In genomic region chr17:78366070-78366469, GRCm38 (mm10) we compare ENCODE assay signal across 31 mouse cellular contexts. TPM values are rescaled to one million over a fixed set of nuclear protein-coding genes. Genes with fewer than 3 reads are reported as not detected.
A peak's percentile ranks its signal among the peaks of the same experiment; 100 is the strongest.
DNase-seq lines count a peak whose midpoint lies in the region; ATAC-seq and TF ChIP-seq lines count a peak whose summit lies in the region.
"Had no signal": no experiment of that assay in that cellular context is flagged by ENCODE, and none has a peak within 500 bp of the region (broad histone marks: within the 10 kb centered on the region; RNA-seq: fewer than 3 reads in every experiment).

No protein-coding gene starts in this region.

- DNase-seq in heart, adult 11 months, result peak; percentile 90
- no peak for DNase-seq in heart, postnatal 4 days
- DNase-seq in left cerebral cortex, adult 2 months (ENCODE audit: extremely low spot score in 1 of 2, low spot score in 2 of 2), result no peak
- DNase-seq in thymus, adult 2 months, result no peak
- DNase-seq: adrenal gland, adult 2 months; adrenal gland, postnatal 14 days; B cell, adult 2 months; cerebellum, adult 11-12 months; cerebellum, adult 8-10 months; cerebellum, postnatal 10 days; cerebellum, postnatal 36 days; gastrocnemius, adult 2 months; gastrocnemius, postnatal 14 days; heart, postnatal 14 days had no signal

- TF ChIP-seq CTCF in left cerebral cortex, adult 2 months (IDR thresholded peaks at IDR 0.05), result no peak
- TF ChIP-seq CTCF in thymus, adult 2 months (IDR thresholded peaks at IDR 0.05; ENCODE audit: borderline replicate concordance, control insufficient read depth, extremely low read depth, insufficient read depth, low read length, poor library complexity), result no peak

- H3K27me3 ChIP-seq in kidney, embryonic 14.5 days (ENCODE audit: control insufficient read depth, insufficient read depth, low read length), result no peaks in the 10 kb centered on the region; the same call in 1 of the 2 replicates
- H3K27me3 ChIP-seq in thymus, adult 2 months (ENCODE audit: control insufficient read depth, insufficient read depth, low read length), result no peaks in the 10 kb centered on the region
- H3K27me3 ChIP-seq: CH12.LX; embryonic facial prominence, embryonic 12.5 days; embryonic facial prominence, embryonic 15.5 days; heart, embryonic 13.5 days; hindbrain, embryonic 13.5 days; intestine, embryonic 15.5 days; Patski had no signal

- peaks cover 12% of the 10 kb centered on the region; the same call in 1 of the 2 replicates for H3K36me3 ChIP-seq in kidney, embryonic 14.5 days (ENCODE audit: control insufficient read depth, insufficient read depth, low read length)
- no peaks in the 10 kb centered on the region for H3K36me3 ChIP-seq in thymus, adult 2 months (ENCODE audit: control insufficient read depth, insufficient read depth, low read length)
- H3K36me3 ChIP-seq: intestine, embryonic 15.5 days had no signal

- H3K4me3 ChIP-seq in brown adipose tissue, adult 24 weeks (ENCODE audit: insufficient read depth, low read depth, low read length), result no peak overlapping the region
- no peak overlapping the region for H3K4me3 ChIP-seq in kidney, embryonic 14.5 days (ENCODE audit: low read length)
- no peak overlapping the region for H3K4me3 ChIP-seq in left cerebral cortex, adult 2 months
- H3K4me3 ChIP-seq in thymus, adult 2 months (ENCODE audit: control insufficient read depth, insufficient read depth, low read length), result no peak overlapping the region
- H3K4me3 ChIP-seq: embryonic facial prominence, embryonic 12.5 days; embryonic facial prominence, embryonic 15.5 days; forebrain, embryonic 13.5 days; gastrocnemius, adult 2 months; heart, adult 2 months; heart, embryonic 10.5 days; heart, embryonic 13.5 days; hindbrain, embryonic 10.5 days; hindbrain, embryonic 13.5 days; intestine, embryonic 15.5 days had no signal

- H3K4me2 ChIP-seq in kidney, embryonic 14.5 days (replicated peaks; ENCODE audit: low read depth, low read length), result no peak overlapping the region
- H3K4me2 ChIP-seq: embryonic facial prominence, embryonic 12.5 days; embryonic facial prominence, embryonic 15.5 days; forebrain, embryonic 13.5 days; heart, embryonic 13.5 days; hindbrain, embryonic 13.5 days; intestine, embryonic 15.5 days had no signal

- H3K27ac ChIP-seq in brown adipose tissue, adult 24 weeks (replicated peaks; ENCODE audit: low read depth, low read length), result 0 out of 2 replicates have a peak overlapping the region, but pooled peaks have one; percentile 38
- no peak overlapping the region for H3K27ac ChIP-seq in kidney, embryonic 14.5 days (ENCODE audit: low read depth, low read length)
- no peak overlapping the region for H3K27ac ChIP-seq in left cerebral cortex, adult 2 months
- no peak overlapping the region for H3K27ac ChIP-seq in thymus, adult 2 months (ENCODE audit: control insufficient read depth, insufficient read depth, low read length)
- H3K27ac ChIP-seq: embryonic facial prominence, embryonic 12.5 days; embryonic facial prominence, embryonic 15.5 days; forebrain, embryonic 13.5 days; gastrocnemius, adult 2 months; heart, adult 2 months; heart, embryonic 10.5 days; heart, embryonic 13.5 days; hindbrain, embryonic 10.5 days; hindbrain, embryonic 13.5 days; intestine, embryonic 15.5 days had no signal

- peaks cover 27% of the 10 kb centered on the region for H3K4me1 ChIP-seq in brown adipose tissue, adult 24 weeks (ENCODE audit: control insufficient read depth, insufficient read depth, insufficient read length, low read length)
- peaks cover 9% of the 10 kb centered on the region; the same call in 1 of the 2 replicates for H3K4me1 ChIP-seq in kidney, embryonic 14.5 days (ENCODE audit: control insufficient read depth, insufficient read depth, low read length)
- H3K4me1 ChIP-seq in thymus, adult 2 months (replicated peaks; ENCODE audit: control insufficient read depth, insufficient read depth, low read length), result peaks cover 2% of the 10 kb centered on the region; the same call in 1 of the 2 replicates
- H3K4me1 ChIP-seq: embryonic facial prominence, embryonic 12.5 days; embryonic facial prominence, embryonic 15.5 days; forebrain, embryonic 13.5 days; hindbrain, embryonic 10.5 days; hindbrain, embryonic 13.5 days; intestine, embryonic 15.5 days had no signal

- ATAC-seq in hematopoietic stem cell, adult 5-6 weeks (replicated peaks in 1 of 2; ENCODE audit: insufficient read depth in 1 of 2, low FRiP score in 2 of 2, low TSS enrichment in 1 of 2, low read depth in 1 of 2, poor library complexity in 2 of 2, severe bottlenecking in 2 of 2), result peak; percentile 29 to 46
- no peak for ATAC-seq in kidney, embryonic 14.5 days (ENCODE audit: low FRiP score, low TSS enrichment)
- ATAC-seq: forebrain, embryonic 13.5 days; forebrain, embryonic 16.5 days; hindbrain, embryonic 16.5 days; intestine, embryonic 15.5 days; Patski had no signal

- H3K9ac ChIP-seq in kidney, embryonic 14.5 days (ENCODE audit: low read depth, low read length), result no peak overlapping the region
- H3K9ac ChIP-seq: embryonic facial prominence, embryonic 12.5 days; embryonic facial prominence, embryonic 15.5 days; forebrain, embryonic 13.5 days; heart, embryonic 13.5 days; hindbrain, embryonic 13.5 days; intestine, embryonic 15.5 days had no signal

- intact Hi-C loops in left cerebral cortex, adult 2 months (cut with DNase I), result no loop called here

- WGBS in kidney, embryonic 14.5 days, result 63% methylated on average over 7 of the region's 7 CpGs
- WGBS in thymus, adult 2 months, result 54% methylated on average over 7 of the region's 7 CpGs

- H3K9me3 ChIP-seq in kidney, embryonic 14.5 days (ENCODE audit: control insufficient read depth, low read length), result no peaks in the 10 kb centered on the region
- H3K9me3 ChIP-seq: embryonic facial prominence, embryonic 12.5 days; embryonic facial prominence, embryonic 15.5 days; forebrain, embryonic 13.5 days; G1E; heart, embryonic 10.5 days; heart, embryonic 13.5 days; hindbrain, embryonic 10.5 days; hindbrain, embryonic 13.5 days; intestine, embryonic 15.5 days had no signal

- no peak for TF ChIP-seq POLR2A in thymus, adult 2 months (IDR thresholded peaks at IDR 0.05; ENCODE audit: control insufficient read depth, extremely low read depth, insufficient read depth, low read length, poor library complexity)

RNA-seq across cellular contexts. Expression of gene Fez2, which starts 51.9 kb away (rescaled TPM):
- total RNA-seq in heart, postnatal 4 days (2021), result 10 to 100 TPM; 81.9 to 84.0 TPM
- polyA plus RNA-seq in brown adipose tissue, adult 24 weeks (2012; ENCODE audit: insufficient read depth, insufficient read length, missing spikeins), result 42.9 and 53.3 TPM in 2 replicates
- total RNA-seq in hematopoietic stem cell, adult 5-6 weeks (2017), result 17.3 and 20.1 TPM in 2 replicates
- polyA plus RNA-seq in kidney, embryonic 14.5 days (2014; fragmentation: Nextera tagmentation; extraction: Ambion mirVana), result 30.8 and 42.0 TPM in 2 replicates
- total RNA-seq in left cerebral cortex, adult 2 months (2021), result 10 to 100 TPM; 34.9 to 36.0 TPM
- polyA plus RNA-seq in thymus, adult 2 months (2012; rRNA removed), result 13.9 and 14.9 TPM in 2 replicates
